Mouse (Mus musculus) heart, embryonic 12.5 days (tissue): ENCODE data around the gene Gm17387. TPM values are rescaled to one million over a fixed set of nuclear protein-coding genes. Genes with fewer than 3 reads are reported as not detected.

Experiments
- ATAC-seq: fragments of 200-750 bp; cut with Nextera tagmentation; 2 replicates; pipeline ENCODE4 v1.8.0; 2017; ENCODE audit warnings: moderate TSS enrichment, moderate library complexity; ENCODE audit not compliant: insufficient number of reproducible peaks, low FRiP score
- H3K27ac ChIP-seq: fragments of 300-500 bp; sonication (generic); 2 replicates; pipeline ENCODE4 v1.5.1; 2016; ENCODE audit warnings: mild to moderate bottlenecking, moderate library complexity; ENCODE audit not compliant: poor library complexity, severe bottlenecking
- H3K27me3 ChIP-seq: fragments of 300-500 bp; sonication (generic); replicated peaks from 2 replicates; pipeline ENCODE4 v1.6.1; 2016; ENCODE audit warnings: mild to moderate bottlenecking, moderate library complexity
- H3K36me3 ChIP-seq: fragments of 300-500 bp; sonication (generic); 2 replicates; pipeline ENCODE4 v1.6.1; 2016; ENCODE audit warnings: mild to moderate bottlenecking, moderate library complexity
- H3K4me1 ChIP-seq: fragments of 300-500 bp; sonication (generic); replicated peaks from 2 replicates; pipeline ENCODE4 v1.6.1; 2016; ENCODE audit warnings: mild to moderate bottlenecking
- H3K4me2 ChIP-seq: fragments of 300-500 bp; sonication (generic); 2 replicates; pipeline ENCODE4 v1.6.1; 2016; ENCODE audit warnings: mild to moderate bottlenecking, moderate library complexity
- H3K4me3 ChIP-seq: fragments of 300-500 bp; sonication (generic); 2 replicates; pipeline ENCODE4 v1.5.1; 2016; ENCODE audit warnings: mild to moderate bottlenecking
- H3K9ac ChIP-seq: fragments of 300-500 bp; sonication (generic); 2 replicates; pipeline ENCODE4 v1.6.1; 2016; ENCODE audit warnings: mild to moderate bottlenecking, moderate library complexity
- H3K9me3 ChIP-seq: fragments of 300-500 bp; sonication (generic); replicated peaks from 2 replicates; pipeline ENCODE4 v1.6.1; 2016; ENCODE audit warnings: mild to moderate bottlenecking, moderate library complexity
- WGBS: fragments of 180-500 bp; shearing (Covaris S2); methylation state at CpG from one replicate; pipeline ENCODE4 v1.1.7; 2016; 5-methylcytosine and 5-hydroxymethylcytosine counted together
- polyA plus RNA-seq: library from polyadenylated mRNA; unstranded; fragments of >200 nt; fragmentation: Nextera tagmentation; extraction: Ambion mirVana; gene quantifications from 2 replicates; pipeline ENCODE4 v1.2.1, GENCODE M21; 2016

Gm17387 gene
- not detected in 2 replicates for polyA plus RNA-seq

- H3K27me3 ChIP-seq: 0 out of 2 replicates have a peak, but pooled peaks cover 5% of the 10 kb centered on the region
- no peak within 1 kb of the TSS for H3K27ac ChIP-seq
- ATAC-seq: no peak
- WGBS: 80% methylated on average over 2 of the region's 2 CpGs
- 0 out of 2 replicates have a peak, but pooled peaks cover 5% of the 10 kb centered on the region for H3K4me1 ChIP-seq
- no peaks in the 10 kb centered on the region for H3K9me3 ChIP-seq
- H3K9ac ChIP-seq: no peak within 1 kb of the TSS
- no peak within 1 kb of the TSS for H3K4me2 ChIP-seq
- no peak within 1 kb of the TSS for H3K4me3 ChIP-seq
- H3K36me3 ChIP-seq: no peaks in the 10 kb centered on the region
Measured at GRCm38 (mm10) chr7:141028831-141029230, at the start of gene Gm17387. Gm17387 (plus strand) TSS chr7:141029131.

- ATAC-seq: no peak
- WGBS: 79% methylated on average over 8 of the region's 8 CpGs
Measured at GRCm38 (mm10) chr7:140981704-140982103, 47.2 kb upstream of the Gm17387 start.

GRCm38 (mm10) chr7:140982971-140983370, 46.0 kb upstream of the Gm17387 start:
- ATAC-seq: no peak
- H3K36me3 ChIP-seq: no peaks in the 10 kb centered on the region
- H3K4me2 ChIP-seq: no peak overlapping the region
- no peaks in the 10 kb centered on the region for H3K4me1 ChIP-seq
- no peak overlapping the region for H3K4me3 ChIP-seq
- no peaks in the 10 kb centered on the region for H3K27me3 ChIP-seq
- WGBS: 66% methylated on average over 7 of the region's 7 CpGs
- H3K9me3 ChIP-seq: peaks cover 4% of the 10 kb centered on the region; the same call in 1 of the 2 replicates
- H3K9ac ChIP-seq: no peak overlapping the region
- no peak overlapping the region for H3K27ac ChIP-seq

More at GRCm38 (mm10) chr7:140981704-140982103, 47.2 kb upstream of the Gm17387 start:
- H3K9me3 ChIP-seq: peaks cover 4% of the 10 kb centered on the region; the same call in 1 of the 2 replicates
- no peak overlapping the region for H3K4me2 ChIP-seq
- H3K27ac ChIP-seq: no peak overlapping the region
- H3K4me3 ChIP-seq: no peak overlapping the region
- no peak overlapping the region for H3K9ac ChIP-seq
- no peaks in the 10 kb centered on the region for H3K36me3 ChIP-seq
- H3K27me3 ChIP-seq: 0 out of 2 replicates have a peak, but pooled peaks cover under 1% of the 10 kb centered on the region
- H3K4me1 ChIP-seq: no peaks in the 10 kb centered on the region

- ATAC-seq: no peak
Measured at GRCm38 (mm10) chr7:140987182-140988138, 41.5 kb upstream of the Gm17387 start.

GRCm38 (mm10) chr7:140989022-140989421, 39.9 kb upstream of the Gm17387 start:
- H3K9ac ChIP-seq: no peak overlapping the region
- no peaks in the 10 kb centered on the region for H3K36me3 ChIP-seq
- ATAC-seq: no peak
- H3K4me2 ChIP-seq: no peak overlapping the region
- no peak overlapping the region for H3K27ac ChIP-seq
- no peak overlapping the region for H3K4me3 ChIP-seq
- peaks cover 4% of the 10 kb centered on the region; the same call in 1 of the 2 replicates for H3K9me3 ChIP-seq
- H3K4me1 ChIP-seq: no peaks in the 10 kb centered on the region
- no peaks in the 10 kb centered on the region for H3K27me3 ChIP-seq
- 71% methylated on average over 4 of the region's 4 CpGs for WGBS

More at GRCm38 (mm10) chr7:140987182-140988138, 41.5 kb upstream of the Gm17387 start:
- no peaks in the 10 kb centered on the region for H3K4me1 ChIP-seq
- H3K4me3 ChIP-seq: no peak overlapping the region
- H3K27ac ChIP-seq: no peak overlapping the region
- peaks cover 4% of the 10 kb centered on the region; the same call in 1 of the 2 replicates for H3K9me3 ChIP-seq
- H3K27me3 ChIP-seq: no peaks in the 10 kb centered on the region
- H3K36me3 ChIP-seq: no peaks in the 10 kb centered on the region
- H3K4me2 ChIP-seq: no peak overlapping the region
- no peak overlapping the region for H3K9ac ChIP-seq
- 76% methylated on average over 17 of the region's 17 CpGs for WGBS

- H3K9me3 ChIP-seq: peaks cover 4% of the 10 kb centered on the region; the same call in 1 of the 2 replicates
- no peak overlapping the region for H3K27ac ChIP-seq
- no peaks in the 10 kb centered on the region for H3K4me1 ChIP-seq
- no peak overlapping the region for H3K4me2 ChIP-seq
- no peak overlapping the region for H3K4me3 ChIP-seq
- no peak for ATAC-seq
- no peak overlapping the region for H3K9ac ChIP-seq
- 53% methylated on average over 6 of the region's 6 CpGs for WGBS
- no peaks in the 10 kb centered on the region for H3K36me3 ChIP-seq
- H3K27me3 ChIP-seq: no peaks in the 10 kb centered on the region
Measured at GRCm38 (mm10) chr7:140990185-140990584, 38.7 kb upstream of the Gm17387 start.

- no peak overlapping the region for H3K9ac ChIP-seq
- no peaks in the 10 kb centered on the region for H3K4me1 ChIP-seq
- H3K4me3 ChIP-seq: no peak overlapping the region
- no peaks in the 10 kb centered on the region for H3K36me3 ChIP-seq
- H3K9me3 ChIP-seq: peaks cover 3% of the 10 kb centered on the region; the same call in 1 of the 2 replicates
- H3K27me3 ChIP-seq: no peaks in the 10 kb centered on the region
- WGBS: 58% methylated on average over 5 of the region's 5 CpGs
- no peak for ATAC-seq
- no peak overlapping the region for H3K4me2 ChIP-seq
- no peak overlapping the region for H3K27ac ChIP-seq
Measured at GRCm38 (mm10) chr7:140990622-140991021, 38.3 kb upstream of the Gm17387 start.

- Histone ChIP-seq H3K9me3 (no peaks in the 10 kb centered on the region), H3K9ac (no peak overlapping the region), H3K36me3 (no peaks in the 10 kb centered on the region), H3K4me2 (no peak overlapping the region), H3K27ac (no peak overlapping the region), H3K27me3 (no peaks in the 10 kb centered on the region), H3K4me3 (no peak overlapping the region), H3K4me1 (no peaks in the 10 kb centered on the region)
- no peak for ATAC-seq
- 76% methylated on average over 14 of the region's 14 CpGs for WGBS
Measured at GRCm38 (mm10) chr7:140991117-140991689, 37.7 kb upstream of the Gm17387 start.

- Histone ChIP-seq H3K27me3 (peaks cover 10% of the 10 kb centered on the region; the same call in 1 of the 2 replicates), H3K4me2 (no peak overlapping the region), H3K9me3 (no peaks in the 10 kb centered on the region), H3K27ac (no peak overlapping the region), H3K4me3 (no peak overlapping the region), H3K9ac (no peak overlapping the region), H3K36me3 (no peaks in the 10 kb centered on the region), H3K4me1 (no peaks in the 10 kb centered on the region)
- WGBS: 40% methylated on average over 1 of the region's 1 CpGs
- no peak for ATAC-seq
Measured at GRCm38 (mm10) chr7:140997817-140998216, 31.1 kb upstream of the Gm17387 start.

- no peak for ATAC-seq
- Histone ChIP-seq H3K36me3 (no peaks in the 10 kb centered on the region), H3K9ac (no peak overlapping the region), H3K4me1 (no peaks in the 10 kb centered on the region), H3K4me2 (no peak overlapping the region), H3K4me3 (no peak overlapping the region), H3K27ac (no peak overlapping the region), H3K27me3 (peaks cover 10% of the 10 kb centered on the region; the same call in 1 of the 2 replicates), H3K9me3 (no peaks in the 10 kb centered on the region)
- 80% methylated on average over 11 of the region's 11 CpGs for WGBS
Measured at GRCm38 (mm10) chr7:140998853-140999700, 29.9 kb upstream of the Gm17387 start.
